Mouse (Mus musculus) B cell, adult 67 days (primary cell): Measurements from ENCODE around the gene Peak1. TPM values are rescaled to one million over a fixed set of nuclear protein-coding genes. Genes with fewer than 3 reads are reported as not detected.

ENCODE experiments used
- total RNA-seq, 2 experiments: library from RNA; stranded (reverse); gene quantifications; 4 replicates each; pipeline ENCODE4 v1.2.4; 2023

The Peak1 gene
- 10 to 100 TPM; 23.4 to 30.2 TPM for total RNA-seq

GRCm38 (mm10) chr9:56417948-56418737 is at the start of gene Peak1, which contains the start of gene Hmg20a:
Gene Peak1, minus strand, starts transcription at chr9:56418067.
Gene Hmg20a, plus strand, starts transcription at chr9:56418609.

GRCm38 (mm10) chr9:56165377-56165776 is 252.5 kb downstream of the Peak1 start, which contains the start of gene Tspan3:
Gene Tspan3, minus strand, starts transcription at chr9:56165477.

Other genes starting within 250 kb of the Peak1 start
- gene Hmg20a, start 542 bp upstream of the Peak1 start, total RNA-seq: 10 to 100 TPM; 56.8 to 65.4 TPM